9 mouse cellular contexts compared by ENCODE assay signal in genomic region chr19:56346016-56346415, GRCm38 (mm10). TPM values are rescaled to one million over a fixed set of nuclear protein-coding genes. Genes with fewer than 3 reads are reported as not detected.
A peak's percentile ranks its signal among the peaks of the same experiment; 100 is the strongest.
DNase-seq lines count a peak whose midpoint lies in the region; ATAC-seq and TF ChIP-seq lines count a peak whose summit lies in the region.
"Had no signal": no experiment of that assay in that cellular context is flagged by ENCODE, and none has a peak within 500 bp of the region (broad histone marks: within the 10 kb centered on the region; RNA-seq: fewer than 3 reads in every experiment).

No protein-coding gene starts in this region.

- H3K36me3 ChIP-seq in forebrain, embryonic 14.5 days (ENCODE audit: control insufficient read depth, insufficient read depth, low read length), result no peaks in the 10 kb centered on the region
- no peaks in the 10 kb centered on the region for H3K36me3 ChIP-seq in forebrain, embryonic 16.5 days (ENCODE audit: control insufficient read depth, insufficient read depth)
- H3K36me3 ChIP-seq in liver, adult 2 months (ENCODE audit: control insufficient read depth, insufficient read depth, low read length), result no peaks in the 10 kb centered on the region
- no peaks in the 10 kb centered on the region for H3K36me3 ChIP-seq in G1E (replicated peaks)

- peaks cover 28% of the 10 kb centered on the region for H3K4me1 ChIP-seq in forebrain, embryonic 14.5 days (ENCODE audit: control insufficient read depth, insufficient read depth, low read length)
- H3K4me1 ChIP-seq in forebrain, embryonic 16.5 days (replicated peaks; ENCODE audit: control insufficient read depth, insufficient read depth, low read length), result peaks cover 24% of the 10 kb centered on the region
- H3K4me1 ChIP-seq in liver, adult 2 months (ENCODE audit: control insufficient read depth, insufficient read depth, low read length), result no peaks in the 10 kb centered on the region
- no peaks in the 10 kb centered on the region; the same call in 1 of the 2 replicates for H3K4me1 ChIP-seq in G1E (ENCODE audit: insufficient read depth, low read depth, low read length)

- H3K4me2 ChIP-seq in forebrain, embryonic 14.5 days (ENCODE audit: low read length), result no peak overlapping the region
- H3K4me2 ChIP-seq in forebrain, embryonic 16.5 days (ENCODE audit: low read length), result no peak overlapping the region

- no peak overlapping the region for H3K9ac ChIP-seq in forebrain, embryonic 14.5 days (ENCODE audit: low read length)
- no peak overlapping the region for H3K9ac ChIP-seq in forebrain, embryonic 16.5 days (replicated peaks; ENCODE audit: low read depth, low read length)
- no peak overlapping the region for H3K9ac ChIP-seq in liver, adult 2 months (ENCODE audit: low read depth, low read length)

- 78% methylated on average over 3 of the region's 3 CpGs for WGBS in forebrain, embryonic 14.5 days
- 76% methylated on average over 3 of the region's 3 CpGs for WGBS in forebrain, embryonic 16.5 days
- 56% methylated on average over 3 of the region's 3 CpGs for WGBS in liver, adult 2 months

- ATAC-seq in forebrain, embryonic 14.5 days, result no peak
- ATAC-seq in forebrain, embryonic 16.5 days, result no peak
- no peak for ATAC-seq in G1E (ENCODE audit: extremely low read depth, insufficient number of reproducible peaks, low FRiP score, poor library complexity, severe bottlenecking)
- no peak for ATAC-seq in activated CD4-positive, CD25-positive, alpha-beta regulatory T cell, adult 4 months

- H3K79me2 ChIP-seq in liver, adult 2 months (ENCODE audit: control insufficient read depth, insufficient read depth, low read length), result no peaks in the 10 kb centered on the region

- H3K27ac ChIP-seq in forebrain, embryonic 14.5 days (ENCODE audit: low read depth, low read length), result no peak overlapping the region
- no peak overlapping the region for H3K27ac ChIP-seq in forebrain, embryonic 16.5 days (ENCODE audit: low read length)
- no peak overlapping the region for H3K27ac ChIP-seq in liver, adult 2 months (replicated peaks; ENCODE audit: insufficient read depth, low read depth, low read length)

- peak; percentile 66 for DNase-seq in forebrain, embryonic 14.5 days (ENCODE audit: low spot score)
- DNase-seq in liver, adult 2 months (ENCODE audit: extremely low read depth, low read depth, low spot score), result peak; percentile 65
- DNase-seq in liver (no peak), G1E (ENCODE audit: low spot score) (no peak)
- peak; percentile 16 for DNase-seq in lung, postnatal 25 days (ENCODE audit: low spot score)
- DNase-seq in right cerebral cortex, adult 2 months (ENCODE audit: low spot score in 2 of 2), result no peak

- no peaks in the 10 kb centered on the region for H3K27me3 ChIP-seq in forebrain, embryonic 14.5 days (replicated peaks; ENCODE audit: control insufficient read depth, insufficient read depth, low read length)
- H3K27me3 ChIP-seq in forebrain, embryonic 16.5 days (replicated peaks; ENCODE audit: control insufficient read depth, insufficient read depth, low read length), result no peaks in the 10 kb centered on the region
- H3K27me3 ChIP-seq in liver, adult 2 months (ENCODE audit: control insufficient read depth, insufficient read depth, low read length), result no peaks in the 10 kb centered on the region; the same call in 1 of the 2 replicates
- H3K27me3 ChIP-seq in G1E (ENCODE audit: insufficient read depth, low read length), result peaks cover 28% of the 10 kb centered on the region

- no peak overlapping the region for H3K4me3 ChIP-seq in forebrain, embryonic 14.5 days (ENCODE audit: low read depth, low read length)
- H3K4me3 ChIP-seq in forebrain, embryonic 16.5 days (replicated peaks; ENCODE audit: low read length), result no peak overlapping the region
- no peak overlapping the region for H3K4me3 ChIP-seq in liver, adult 2 months (ENCODE audit: insufficient read depth, low read depth, low read length)
- no peak overlapping the region for H3K4me3 ChIP-seq in G1E (ENCODE audit: low read depth, low read length)

- TF ChIP-seq POLR2A in liver, adult 2 months (IDR thresholded peaks at IDR 0.05; ENCODE audit: extremely low read depth, insufficient read depth, low read length), result no peak

- no peaks in the 10 kb centered on the region for H3K9me3 ChIP-seq in forebrain, embryonic 14.5 days (replicated peaks; ENCODE audit: control insufficient read depth, low read length)
- H3K9me3 ChIP-seq in forebrain, embryonic 16.5 days (ENCODE audit: control insufficient read depth, low read length), result no peaks in the 10 kb centered on the region
- no peaks in the 10 kb centered on the region for H3K9me3 ChIP-seq in G1E (replicated peaks)

- TF ChIP-seq CTCF in liver, adult 2 months (IDR thresholded peaks at IDR 0.05; ENCODE audit: low read depth, low read length), result peak; percentile 63
- 0 out of 2 replicates have a peak, but pooled peaks have one; percentile 22 for TF ChIP-seq CTCF in G1E (IDR thresholded peaks at IDR 0.05; ENCODE audit: low read depth, low read length)

RNA-seq across cellular contexts. Expression of gene Nrap, which starts 43.8 kb away (rescaled TPM):
- 0.14 and 0.55 TPM in 2 replicates for polyA plus RNA-seq in forebrain, embryonic 14.5 days (2014; fragmentation: Nextera tagmentation; extraction: Ambion mirVana)
- 0.22 and 0.27 TPM in 2 replicates for polyA plus RNA-seq in forebrain, embryonic 16.5 days (2015; fragmentation: Nextera tagmentation; extraction: Ambion mirVana)
- total RNA-seq in liver, adult 2 months (2014; rRNA removed), result 0.07 and 0.55 TPM in 2 replicates
- polyA plus RNA-seq in liver, adult 2 months (2012; rRNA removed), result 0.04 and 0.11 TPM in 2 replicates
- total RNA-seq in G1E (2014; fragmentation: Nextera tagmentation) (0.23 and 0.24 TPM in 2 replicates), G1E (2017) (0.05 and 0.06 TPM in 2 replicates)
- polyA plus RNA-seq in G1E (2012), result 0.02 and 0.03 TPM in 2 replicates
- not detected for polyA plus RNA-seq in activated CD4-positive, CD25-positive, alpha-beta regulatory T cell, adult 4 months (2017; shearing (Covaris generic))

RNA-seq across cellular contexts. Expression of gene Casp7, which starts 50.9 kb away (rescaled TPM):
- polyA plus RNA-seq in forebrain, embryonic 14.5 days (2014; fragmentation: Nextera tagmentation; extraction: Ambion mirVana), result 13.1 and 17.4 TPM in 2 replicates
- polyA plus RNA-seq in forebrain, embryonic 16.5 days (2015; fragmentation: Nextera tagmentation; extraction: Ambion mirVana), result 15.1 and 17.2 TPM in 2 replicates
- total RNA-seq in liver, adult 2 months (2014; rRNA removed), result 27.8 and 38.8 TPM in 2 replicates
- polyA plus RNA-seq in liver, adult 2 months (2012; rRNA removed), result 15.8 and 19.0 TPM in 2 replicates
- total RNA-seq in G1E (2014; fragmentation: Nextera tagmentation), result 77.6 and 86.8 TPM in 2 replicates
- total RNA-seq in G1E (2017), result 41.0 and 43.2 TPM in 2 replicates
- 9.9 and 14.5 TPM in 2 replicates for polyA plus RNA-seq in G1E (2012)
- polyA plus RNA-seq in activated CD4-positive, CD25-positive, alpha-beta regulatory T cell, adult 4 months (2017; shearing (Covaris generic)), result 10 to 100 TPM; 33.2 to 39.9 TPM

RNA-seq across cellular contexts. Expression of gene Habp2, which starts 59.1 kb away (rescaled TPM):
- 0.06 and 0.16 TPM in 2 replicates for polyA plus RNA-seq in forebrain, embryonic 14.5 days (2014; fragmentation: Nextera tagmentation; extraction: Ambion mirVana)
- 0.20 TPM in 1 of 2 replicates, not detected in the other for polyA plus RNA-seq in forebrain, embryonic 16.5 days (2015; fragmentation: Nextera tagmentation; extraction: Ambion mirVana)
- 172 and 213 TPM in 2 replicates for total RNA-seq in liver, adult 2 months (2014; rRNA removed)
- polyA plus RNA-seq in liver, adult 2 months (2012; rRNA removed), result 354 and 371 TPM in 2 replicates
- total RNA-seq in G1E (2014; fragmentation: Nextera tagmentation) (not detected in 2 replicates), G1E (2017) (0.06 and 0.11 TPM in 2 replicates)
- polyA plus RNA-seq in G1E (2012), result not detected in 2 replicates
- not detected for polyA plus RNA-seq in activated CD4-positive, CD25-positive, alpha-beta regulatory T cell, adult 4 months (2017; shearing (Covaris generic))
- total RNA-seq: heart, adult 8-10 months had no signal

Comparison
In these comparisons a context has a peak if more than half of its experiments do, and no peak if none do; other contexts are left out.
1. DNase-seq: peak in forebrain, embryonic 14.5 days (single experiment), liver, adult 2 months (single experiment) and lung, postnatal 25 days (single experiment); none in liver (single experiment), G1E (single experiment) and right cerebral cortex, adult 2 months (0 of 2).
2. RNA of gene Habp2, which starts 59.1 kb away (polyA plus RNA-seq): 354 to 371 TPM in liver, adult 2 months; 0.20 TPM in forebrain, embryonic 16.5 days, not detected in activated CD4-positive, CD25-positive, alpha-beta regulatory T cell, adult 4 months, 0.06 to 0.16 TPM in forebrain, embryonic 14.5 days and not detected in G1E; every median in the first group is over 100 times any median in the second.